Mouse (Mus musculus) kidney, postnatal 0 days (tissue): ENCODE results near the gene Slc32a1. TPM values are rescaled to one million over a fixed set of nuclear protein-coding genes. Genes with fewer than 3 reads are reported as not detected.
A peak's percentile ranks its signal among the peaks of the same experiment; 100 is the strongest.

ENCODE experiments used
- ATAC-seq: fragments of 200-750 bp; cut with Nextera tagmentation; replicated peaks from 2 replicates; pipeline ENCODE4 v1.8.0; 2017; ENCODE audit warnings: low read depth, moderate number of reproducible peaks, moderate TSS enrichment, moderate library complexity; ENCODE audit not compliant: low FRiP score
- DNase-seq: peaks from one replicate; pipeline ENCODE4 v3.0.0-alpha.2; 2016; ENCODE audit warnings: low spot score
- H3K27ac ChIP-seq: fragments of 300-500 bp; sonication (generic); 2 replicates; pipeline ENCODE4 v1.5.1; 2014; ENCODE audit warnings: mild to moderate bottlenecking
- H3K27me3 ChIP-seq: fragments of 300-500 bp; sonication (generic); 2 replicates; pipeline ENCODE4 v1.6.1; 2014; ENCODE audit warnings: low read length, mixed read lengths; ENCODE audit not compliant: insufficient read depth
- H3K36me3 ChIP-seq: fragments of 300-500 bp; sonication (generic); 2 replicates; pipeline ENCODE4 v1.6.1; 2014; ENCODE audit warnings: low read length, mixed read lengths; ENCODE audit not compliant: insufficient read depth
- H3K4me1 ChIP-seq: fragments of 300-500 bp; sonication (generic); replicated peaks from 2 replicates; pipeline ENCODE4 v1.6.1; 2014; ENCODE audit warnings: antibody characterized with exemption, low read length, mixed read lengths; ENCODE audit not compliant: insufficient read depth
- H3K4me2 ChIP-seq: fragments of 300-500 bp; sonication (generic); 2 replicates; pipeline ENCODE4 v1.6.1; 2014; ENCODE audit warnings: mild to moderate bottlenecking, low read length, moderate library complexity, mixed read lengths
- H3K4me3 ChIP-seq: fragments of 300-500 bp; sonication (generic); replicated peaks from 2 replicates; pipeline ENCODE4 v1.5.1; 2014; ENCODE audit warnings: low read depth, low read length
- H3K9ac ChIP-seq: fragments of 300-500 bp; sonication (generic); 2 replicates; pipeline ENCODE4 v1.6.1; 2014; ENCODE audit warnings: low read depth, low read length
- H3K9me3 ChIP-seq: fragments of 300-500 bp; sonication (generic); replicated peaks from 2 replicates; pipeline ENCODE4 v1.6.1; 2016; ENCODE audit warnings: low read length, inconsistent platforms, mixed read lengths
- CTCF ChIP-seq: IDR thresholded peaks from 2 replicates; pipeline ENCODE4 v1.5.1; 2016; ENCODE audit warnings: antibody characterized with exemption, low read depth, mild to moderate bottlenecking, moderate library complexity
- WGBS: fragments of 180-500 bp; shearing (Covaris S2); extraction: QIAGEN DNeasy Blood & Tissue Kit; methylation state at CpG from one replicate; pipeline ENCODE4 v1.1.7; 2014; 5-methylcytosine and 5-hydroxymethylcytosine counted together
- polyA plus RNA-seq: library from polyadenylated mRNA; unstranded; fragments of >200 nt; fragmentation: Nextera tagmentation; extraction: Ambion mirVana; gene quantifications from 2 replicates; pipeline ENCODE4 v1.2.1, GENCODE M21; 2015

Slc32a1 gene
- polyA plus RNA-seq, 1 experiment from 2014 or later, result not detected

DNA sequence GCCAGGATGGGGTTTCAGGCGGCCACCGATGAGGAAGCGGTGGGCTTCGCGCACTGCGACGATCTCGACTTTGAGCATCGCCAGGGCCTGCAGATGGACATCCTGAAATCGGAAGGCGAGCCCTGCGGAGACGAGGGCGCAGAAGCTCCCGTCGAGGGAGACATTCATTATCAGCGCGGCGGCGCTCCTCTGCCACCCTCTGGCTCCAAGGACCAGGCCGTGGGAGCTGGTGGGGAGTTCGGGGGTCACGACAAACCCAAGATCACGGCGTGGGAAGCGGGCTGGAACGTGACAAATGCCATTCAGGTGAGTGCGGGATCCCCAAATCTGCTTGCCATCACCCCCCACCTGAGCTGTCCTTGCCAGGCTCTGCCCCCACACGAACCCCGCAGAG is 756 bp downstream of the Slc32a1 start:
- Histone ChIP-seq H3K36me3 (no peaks in the 10 kb centered on the region), H3K27me3 (peaks cover 90% of the 10 kb centered on the region), H3K9me3 (no peaks in the 10 kb centered on the region), H3K4me2 (peak overlapping the region; percentile 44; the same call in 1 of the 2 replicates), H3K27ac (no peak overlapping the region), H3K4me1 (peaks cover 11% of the 10 kb centered on the region; the same call in 1 of the 2 replicates), H3K9ac (no peak overlapping the region), H3K4me3 (peak overlapping the region; percentile 22; the same call in 1 of the 2 replicates)
- no peak for TF ChIP-seq CTCF
- ATAC-seq (no peak), DNase-seq (no peak)
- under 1% methylated on average over 30 of the region's 30 CpGs for WGBS

GRCm38 (mm10) chr2:158611726-158612670 is 1.4 kb downstream of the Slc32a1 start:
- no peak for DNase-seq
- Histone ChIP-seq H3K9ac (no peak overlapping the region), H3K4me2 (no peak overlapping the region), H3K36me3 (no peaks in the 10 kb centered on the region), H3K4me3 (no peak overlapping the region), H3K4me1 (peaks cover 11% of the 10 kb centered on the region; the same call in 1 of the 2 replicates), H3K9me3 (no peaks in the 10 kb centered on the region), H3K27me3 (peaks cover 93% of the 10 kb centered on the region), H3K27ac (no peak overlapping the region)
- ATAC-seq, result no peak
- TF ChIP-seq CTCF, result no peak
- WGBS, result 3% methylated on average over 30 of the region's 30 CpGs

- H3K4me1 ChIP-seq, result peaks cover 11% of the 10 kb centered on the region; the same call in 1 of the 2 replicates
- whole genome bisulfite sequencing, result 12% methylated on average over 10 of the region's 10 CpGs
- no peaks in the 10 kb centered on the region for H3K9me3 ChIP-seq
- H3K4me3 ChIP-seq, result no peak overlapping the region
- no peaks in the 10 kb centered on the region for H3K36me3 ChIP-seq
- no peak overlapping the region for H3K27ac ChIP-seq
- no peak for TF ChIP-seq CTCF
- DNase-seq (no peak), ATAC-seq (no peak)
- H3K4me2 ChIP-seq, result no peak overlapping the region
- peaks cover 93% of the 10 kb centered on the region for H3K27me3 ChIP-seq
- H3K9ac ChIP-seq, result no peak overlapping the region
Observed at GRCm38 (mm10) chr2:158612671-158613250, 2.2 kb downstream of the Slc32a1 start.

DNA sequence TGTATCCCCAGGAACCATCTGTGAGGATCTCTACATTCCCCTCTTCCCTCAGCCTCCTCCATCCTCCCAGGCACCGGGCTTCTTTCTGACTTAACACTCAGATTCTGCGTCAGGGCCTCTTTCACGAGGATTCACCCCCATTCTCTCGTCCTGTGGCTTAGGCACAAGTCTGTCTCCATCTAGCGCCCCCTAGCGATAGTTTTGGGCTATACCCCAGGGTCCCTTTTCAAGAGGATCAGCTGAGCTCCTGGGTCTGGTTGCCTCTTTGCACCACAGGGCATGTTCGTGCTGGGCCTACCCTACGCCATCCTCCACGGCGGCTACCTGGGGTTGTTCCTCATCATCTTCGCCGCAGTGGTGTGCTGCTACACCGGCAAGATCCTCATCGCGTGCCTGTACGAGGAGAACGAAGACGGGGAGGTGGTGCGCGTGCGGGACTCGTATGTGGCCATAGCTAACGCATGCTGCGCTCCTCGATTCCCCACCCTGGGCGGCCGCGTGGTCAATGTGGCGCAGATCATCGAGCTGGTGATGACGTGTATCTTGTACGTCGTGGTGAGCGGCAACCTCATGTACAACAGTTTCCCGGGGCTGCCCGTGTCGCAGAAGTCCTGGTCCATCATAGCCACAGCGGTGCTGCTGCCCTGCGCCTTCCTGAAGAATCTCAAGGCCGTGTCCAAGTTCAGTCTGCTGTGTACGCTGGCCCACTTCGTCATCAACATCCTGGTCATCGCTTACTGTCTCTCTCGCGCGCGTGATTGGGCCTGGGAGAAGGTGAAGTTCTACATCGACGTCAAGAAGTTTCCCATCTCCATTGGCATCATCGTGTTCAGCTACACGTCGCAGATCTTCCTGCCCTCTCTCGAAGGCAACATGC is 3.2 kb downstream of the Slc32a1 start:
- peak; percentile 65 for TF ChIP-seq CTCF
- Histone ChIP-seq H3K4me1 (peaks cover 11% of the 10 kb centered on the region; the same call in 1 of the 2 replicates), H3K27ac (no peak overlapping the region), H3K36me3 (no peaks in the 10 kb centered on the region), H3K27me3 (peaks cover 90% of the 10 kb centered on the region), H3K9me3 (no peaks in the 10 kb centered on the region), H3K4me3 (no peak overlapping the region), H3K9ac (no peak overlapping the region), H3K4me2 (no peak overlapping the region)
- peak; percentile 51 for DNase-seq
- 4% methylated on average over 53 of the region's 53 CpGs for WGBS
- no peak; the same call in 1 of the 2 replicates for ATAC-seq

DNA sequence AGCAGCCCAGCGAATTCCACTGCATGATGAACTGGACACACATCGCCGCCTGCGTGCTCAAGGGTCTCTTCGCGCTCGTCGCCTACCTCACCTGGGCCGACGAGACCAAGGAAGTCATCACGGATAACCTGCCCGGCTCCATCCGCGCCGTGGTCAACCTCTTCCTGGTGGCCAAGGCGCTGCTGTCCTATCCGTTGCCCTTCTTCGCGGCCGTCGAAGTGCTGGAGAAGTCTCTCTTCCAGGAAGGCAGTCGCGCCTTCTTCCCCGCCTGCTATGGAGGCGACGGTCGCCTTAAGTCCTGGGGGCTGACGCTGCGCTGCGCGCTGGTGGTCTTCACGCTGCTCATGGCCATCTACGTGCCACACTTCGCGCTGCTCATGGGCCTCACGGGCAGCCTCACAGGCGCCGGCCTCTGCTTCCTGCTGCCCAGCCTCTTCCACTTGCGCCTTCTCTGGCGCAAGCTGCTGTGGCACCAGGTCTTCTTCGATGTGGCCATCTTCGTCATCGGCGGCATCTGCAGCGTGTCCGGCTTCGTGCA is 3.9 kb downstream of the Slc32a1 start:
- TF ChIP-seq CTCF, result no peak
- no peak overlapping the region for H3K4me3 ChIP-seq
- no peak for DNase-seq

More for the DNA sequence above, 3.9 kb downstream of the Slc32a1 start:
- Histone ChIP-seq H3K4me2 (peak overlapping the region; percentile 23; the same call in 1 of the 2 replicates), H3K4me1 (peaks cover 11% of the 10 kb centered on the region; the same call in 1 of the 2 replicates), H3K27me3 (peaks cover 83% of the 10 kb centered on the region), H3K27ac (no peak overlapping the region), H3K9ac (no peak overlapping the region), H3K9me3 (no peaks in the 10 kb centered on the region), H3K36me3 (no peaks in the 10 kb centered on the region)
- no peak for ATAC-seq
- 2% methylated on average over 47 of the region's 47 CpGs for WGBS
